Mouse (Mus musculus): ENCODE results near the gene Sf3b3. TPM values are rescaled to one million over a fixed set of nuclear protein-coding genes. Genes with fewer than 3 reads are reported as not detected.

Gene Sf3b3
- 25.8 and 42.1 TPM in 2 replicates for polyA plus RNA-seq (2012; rRNA removed; ENCODE audit: low replicate concordance)

GRCm38 (mm10) chr8:110846405-110847170 lies at the start of gene Sf3b3, which contains the start of gene Cog4:
Gene Sf3b3, minus strand, starts transcription at chr8:110846787.
Gene Cog4, plus strand, starts transcription at chr8:110846600.

GRCm38 (mm10) chr8:110805669-110806068 lies 40.9 kb downstream of the Sf3b3 start, which contains the start of gene Il34:
Gene Il34, minus strand, starts transcription at chr8:110805924.

Other genes starting within 250 kb of the Sf3b3 start
- 61.3 and 63.6 TPM in 2 replicates for gene Vac14, start 228.2 kb downstream of the Sf3b3 start, polyA plus RNA-seq (2012; rRNA removed; ENCODE audit: low replicate concordance)
- gene Mtss1l, start 125.3 kb downstream of the Sf3b3 start, polyA plus RNA-seq (2012; rRNA removed; ENCODE audit: low replicate concordance), result 54.9 and 77.1 TPM in 2 replicates
- gene Il34, start 40.9 kb downstream of the Sf3b3 start, polyA plus RNA-seq (2012; rRNA removed; ENCODE audit: low replicate concordance), result 51.8 and 58.0 TPM in 2 replicates
- gene Cog4, start 187 bp downstream of the Sf3b3 start, polyA plus RNA-seq (2012; rRNA removed; ENCODE audit: low replicate concordance), result 28.8 and 48.9 TPM in 2 replicates
- 14.6 and 19.3 TPM in 2 replicates for gene Fuk, start 55.7 kb upstream of the Sf3b3 start, polyA plus RNA-seq (2012; rRNA removed; ENCODE audit: low replicate concordance)
- gene St3gal2, start 73.1 kb upstream of the Sf3b3 start, polyA plus RNA-seq (2012; rRNA removed; ENCODE audit: low replicate concordance), result 38.9 and 60.7 TPM in 2 replicates
- gene Ddx19a, start 151.0 kb upstream of the Sf3b3 start, polyA plus RNA-seq (2012; rRNA removed; ENCODE audit: low replicate concordance), result 18.5 and 41.3 TPM in 2 replicates
- gene Ddx19b, start 185.0 kb upstream of the Sf3b3 start, polyA plus RNA-seq (2012; rRNA removed; ENCODE audit: low replicate concordance), result 1.8 and 4.3 TPM in 2 replicates
- gene Aars, start 186.4 kb upstream of the Sf3b3 start, polyA plus RNA-seq (2012; rRNA removed; ENCODE audit: low replicate concordance), result 24.1 and 26.0 TPM in 2 replicates
- 36.4 TPM in 1 of 2 replicates, not detected in the other for gene Exosc6, start 209.6 kb upstream of the Sf3b3 start, polyA plus RNA-seq (2012; rRNA removed; ENCODE audit: low replicate concordance)
- gene Clec18a, start 245.6 kb upstream of the Sf3b3 start, polyA plus RNA-seq (2012; rRNA removed; ENCODE audit: low replicate concordance), result 0.40 TPM in 1 of 2 replicates, not detected in the other
- gene Pdpr, start 247.8 kb upstream of the Sf3b3 start, polyA plus RNA-seq (2012; rRNA removed; ENCODE audit: low replicate concordance), result 17.3 and 26.6 TPM in 2 replicates